Mouse (Mus musculus): ENCODE measurements at regions not wholly inside any gene's neighbourhood (a gene's known extent, or its start where the extent isn't known, plus 50 kb on each side); places are given as distances from the start of the nearest gene placed in this dataset.

DNA sequence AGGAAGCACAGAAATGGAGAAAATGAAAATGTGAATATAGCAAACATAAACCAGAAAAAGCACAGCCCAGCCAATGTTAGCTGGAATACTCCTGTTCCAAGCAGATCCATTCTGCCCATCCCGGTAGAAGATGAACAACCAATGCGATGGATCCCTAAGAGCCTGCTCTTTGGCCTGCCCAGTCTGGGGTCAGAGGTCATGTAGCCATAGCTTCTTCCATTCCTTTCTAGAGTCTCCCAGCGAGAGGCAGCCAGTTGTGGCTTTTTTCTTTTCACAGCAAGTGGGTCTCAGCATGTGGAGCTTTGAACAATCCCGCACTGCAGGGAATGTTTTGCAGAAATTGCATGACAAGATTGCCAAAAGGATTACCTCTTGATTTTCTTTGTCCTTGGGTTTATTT lies 585.6 kb upstream of the Adgrl4 start:
- Histone ChIP-seq H3K4me3 (ENCODE audit: control insufficient read depth, insufficient read depth, low read length) (no peak overlapping the region), H3K36me3 (ENCODE audit: control insufficient read depth, insufficient read depth, low read length) (no peaks in the 10 kb centered on the region), H3K27ac (ENCODE audit: control insufficient read depth, insufficient read depth, low read length) (no peak overlapping the region), H3K4me1 (replicated peaks; ENCODE audit: control insufficient read depth, insufficient read depth, low read length) (no peaks in the 10 kb centered on the region), H3K27me3 (ENCODE audit: control insufficient read depth, insufficient read depth, low read length) (no peaks in the 10 kb centered on the region)
- DNase-seq, result no peak
- 91% methylated on average over 4 of the region's 4 CpGs for WGBS
- TF ChIP-seq POLR2A (IDR thresholded peaks at IDR 0.05; ENCODE audit: control insufficient read depth, extremely low read depth, insufficient read depth, low read length, poor library complexity) (no peak), CTCF (IDR thresholded peaks at IDR 0.05; ENCODE audit: borderline replicate concordance, control insufficient read depth, extremely low read depth, insufficient read depth, low read length, poor library complexity) (no peak)

- Histone ChIP-seq H3K27me3 (ENCODE audit: control insufficient read depth, insufficient read depth, low read length) (no peaks in the 10 kb centered on the region), H3K27ac (ENCODE audit: control insufficient read depth, insufficient read depth, low read length) (no peak overlapping the region), H3K36me3 (ENCODE audit: control insufficient read depth, insufficient read depth, low read length) (no peaks in the 10 kb centered on the region), H3K4me3 (ENCODE audit: control insufficient read depth, insufficient read depth, low read length) (no peak overlapping the region), H3K4me1 (replicated peaks; ENCODE audit: control insufficient read depth, insufficient read depth, low read length) (no peaks in the 10 kb centered on the region)
- no peak for TF ChIP-seq CTCF (IDR thresholded peaks at IDR 0.05; ENCODE audit: borderline replicate concordance, control insufficient read depth, extremely low read depth, insufficient read depth, low read length, poor library complexity)
- TF ChIP-seq POLR2A (IDR thresholded peaks at IDR 0.05; ENCODE audit: control insufficient read depth, extremely low read depth, insufficient read depth, low read length, poor library complexity), result no peak
- WGBS, result 80% methylated on average over 2 of the region's 2 CpGs
- DNase-seq, result no peak
Measured at GRCm38 (mm10) chr3:150896668-150897067, 541.0 kb upstream of the Adgrl4 start.

- no peaks in the 10 kb centered on the region for H3K36me3 ChIP-seq (ENCODE audit: control insufficient read depth, insufficient read depth, low read length)
- no peak overlapping the region for H3K4me3 ChIP-seq (ENCODE audit: control insufficient read depth, insufficient read depth, low read length)
- 92% methylated on average over 2 of the region's 2 CpGs for WGBS
- no peak for DNase-seq
- H3K27ac ChIP-seq (ENCODE audit: control insufficient read depth, insufficient read depth, low read length), result no peak overlapping the region
- H3K27me3 ChIP-seq (ENCODE audit: control insufficient read depth, insufficient read depth, low read length), result no peaks in the 10 kb centered on the region
- TF ChIP-seq CTCF (IDR thresholded peaks at IDR 0.05; ENCODE audit: borderline replicate concordance, control insufficient read depth, extremely low read depth, insufficient read depth, low read length, poor library complexity) (no peak), POLR2A (IDR thresholded peaks at IDR 0.05; ENCODE audit: control insufficient read depth, extremely low read depth, insufficient read depth, low read length, poor library complexity) (no peak)
- H3K4me1 ChIP-seq (replicated peaks; ENCODE audit: control insufficient read depth, insufficient read depth, low read length), result no peaks in the 10 kb centered on the region
Measured at GRCm38 (mm10) chr3:150910091-150910490, 527.6 kb upstream of the Adgrl4 start.

DNA sequence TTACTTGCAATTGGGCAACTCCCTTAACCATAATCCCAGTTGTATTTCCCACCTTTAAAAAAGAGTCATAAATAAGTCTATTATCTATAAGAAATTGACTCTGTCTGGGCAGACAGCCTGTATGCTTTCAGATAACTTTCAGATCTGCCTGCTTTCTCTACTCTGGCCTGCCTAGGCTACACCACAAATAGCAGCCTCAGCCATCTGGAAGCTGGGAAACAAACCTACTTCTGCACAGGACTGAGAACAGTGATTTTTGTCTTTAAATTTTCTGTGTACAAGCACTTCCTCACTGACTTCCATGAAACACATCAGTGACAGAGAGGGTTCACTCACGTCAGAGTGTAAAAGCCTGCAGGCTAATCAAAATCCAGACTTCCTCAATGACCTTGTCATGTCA lies 482.8 kb upstream of the Adgrl4 start:
- Histone ChIP-seq H3K27ac (ENCODE audit: control insufficient read depth, insufficient read depth, low read length) (no peak overlapping the region), H3K27me3 (ENCODE audit: control insufficient read depth, insufficient read depth, low read length) (no peaks in the 10 kb centered on the region), H3K4me3 (ENCODE audit: control insufficient read depth, insufficient read depth, low read length) (no peak overlapping the region), H3K36me3 (ENCODE audit: control insufficient read depth, insufficient read depth, low read length) (no peaks in the 10 kb centered on the region), H3K4me1 (replicated peaks; ENCODE audit: control insufficient read depth, insufficient read depth, low read length) (no peaks in the 10 kb centered on the region)
- WGBS, result 66% methylated on average over 1 of the region's 1 CpGs
- TF ChIP-seq POLR2A (IDR thresholded peaks at IDR 0.05; ENCODE audit: control insufficient read depth, extremely low read depth, insufficient read depth, low read length, poor library complexity) (no peak), CTCF (IDR thresholded peaks at IDR 0.05; ENCODE audit: borderline replicate concordance, control insufficient read depth, extremely low read depth, insufficient read depth, low read length, poor library complexity) (no peak)
- DNase-seq, result no peak

- 88% methylated on average over 2 of the region's 2 CpGs for WGBS
- no peak overlapping the region for H3K27ac ChIP-seq (ENCODE audit: control insufficient read depth, insufficient read depth, low read length)
- no peak overlapping the region for H3K4me3 ChIP-seq (ENCODE audit: control insufficient read depth, insufficient read depth, low read length)
- H3K36me3 ChIP-seq (ENCODE audit: control insufficient read depth, insufficient read depth, low read length), result no peaks in the 10 kb centered on the region
- no peak for TF ChIP-seq CTCF (IDR thresholded peaks at IDR 0.05; ENCODE audit: borderline replicate concordance, control insufficient read depth, extremely low read depth, insufficient read depth, low read length, poor library complexity)
- no peak for TF ChIP-seq POLR2A (IDR thresholded peaks at IDR 0.05; ENCODE audit: control insufficient read depth, extremely low read depth, insufficient read depth, low read length, poor library complexity)
- no peak for DNase-seq
- H3K4me1 ChIP-seq (replicated peaks; ENCODE audit: control insufficient read depth, insufficient read depth, low read length), result no peaks in the 10 kb centered on the region
- H3K27me3 ChIP-seq (ENCODE audit: control insufficient read depth, insufficient read depth, low read length), result no peaks in the 10 kb centered on the region
Measured at GRCm38 (mm10) chr3:150999652-151000051, 438.0 kb upstream of the Adgrl4 start.

DNA sequence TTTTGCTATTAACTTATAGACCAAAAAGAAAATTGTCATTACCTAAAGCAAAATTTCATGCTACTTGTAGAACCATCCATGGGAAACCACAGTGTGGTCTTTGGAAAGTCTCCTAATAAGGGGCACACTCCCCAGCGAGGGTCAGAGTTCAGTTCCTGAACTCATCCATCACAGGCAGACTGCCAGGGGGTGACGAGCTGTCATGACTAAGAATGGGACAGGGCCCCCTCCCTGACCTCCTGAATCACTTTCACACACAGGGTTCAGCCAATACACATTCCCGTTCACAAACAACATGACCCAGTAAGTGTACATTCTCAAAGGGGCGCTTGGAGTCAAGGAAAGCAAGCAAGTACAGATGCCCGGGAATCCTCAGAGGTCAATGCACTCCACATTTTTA lies 437.5 kb upstream of the Adgrl4 start:
- 73% methylated on average over 5 of the region's 5 CpGs for WGBS
- Histone ChIP-seq H3K4me3 (ENCODE audit: control insufficient read depth, insufficient read depth, low read length) (no peak overlapping the region), H3K36me3 (ENCODE audit: control insufficient read depth, insufficient read depth, low read length) (no peaks in the 10 kb centered on the region), H3K4me1 (replicated peaks; ENCODE audit: control insufficient read depth, insufficient read depth, low read length) (no peaks in the 10 kb centered on the region), H3K27me3 (ENCODE audit: control insufficient read depth, insufficient read depth, low read length) (no peaks in the 10 kb centered on the region), H3K27ac (ENCODE audit: control insufficient read depth, insufficient read depth, low read length) (no peak overlapping the region)
- DNase-seq, result no peak
- no peak for TF ChIP-seq POLR2A (IDR thresholded peaks at IDR 0.05; ENCODE audit: control insufficient read depth, extremely low read depth, insufficient read depth, low read length, poor library complexity)
- TF ChIP-seq CTCF (IDR thresholded peaks at IDR 0.05; ENCODE audit: borderline replicate concordance, control insufficient read depth, extremely low read depth, insufficient read depth, low read length, poor library complexity), result no peak

- H3K4me1 ChIP-seq (replicated peaks; ENCODE audit: control insufficient read depth, insufficient read depth, low read length), result no peaks in the 10 kb centered on the region
- H3K27me3 ChIP-seq (ENCODE audit: control insufficient read depth, insufficient read depth, low read length), result no peaks in the 10 kb centered on the region
- no peak for TF ChIP-seq CTCF (IDR thresholded peaks at IDR 0.05; ENCODE audit: borderline replicate concordance, control insufficient read depth, extremely low read depth, insufficient read depth, low read length, poor library complexity)
- no peak for TF ChIP-seq POLR2A (IDR thresholded peaks at IDR 0.05; ENCODE audit: control insufficient read depth, extremely low read depth, insufficient read depth, low read length, poor library complexity)
- H3K27ac ChIP-seq (ENCODE audit: control insufficient read depth, insufficient read depth, low read length), result no peak overlapping the region
- no peak for DNase-seq
- no peak overlapping the region for H3K4me3 ChIP-seq (ENCODE audit: control insufficient read depth, insufficient read depth, low read length)
- 20% methylated on average over 6 of the region's 6 CpGs for WGBS
- no peaks in the 10 kb centered on the region for H3K36me3 ChIP-seq (ENCODE audit: control insufficient read depth, insufficient read depth, low read length)
Measured at GRCm38 (mm10) chr3:151001881-151002412, 435.7 kb upstream of the Adgrl4 start.
